25 mouse cellular contexts compared by ENCODE assay signal in genomic region chr14:22630361-22630867, GRCm38 (mm10).
DNase-seq lines count a peak whose midpoint lies in the region; ATAC-seq and TF ChIP-seq lines count a peak whose summit lies in the region.
"Had no signal": no experiment of that assay in that cellular context is flagged by ENCODE, and none has a peak within 500 bp of the region (broad histone marks: within the 10 kb centered on the region; RNA-seq: fewer than 3 reads in every experiment).

No protein-coding gene starts in this region.

- H3ac ChIP-seq in myocyte (ENCODE audit: control insufficient read depth, insufficient read length), result no peak overlapping the region

- WGBS in liver, adult 2 months, result 93% methylated on average over 9 of the region's 9 CpGs
- 76% methylated on average over 9 of the region's 9 CpGs for WGBS in liver, embryonic 12.5 days (ENCODE audit: insufficient replicate concordance)
- 77% methylated on average over 9 of the region's 9 CpGs for WGBS in kidney, postnatal 0 days

- peaks cover 10% of the 10 kb centered on the region; the same call in 1 of the 2 replicates for H3K4me1 ChIP-seq in liver, adult 2 months (ENCODE audit: control insufficient read depth, insufficient read depth, low read length)
- no peaks in the 10 kb centered on the region for H3K4me1 ChIP-seq in liver, embryonic 12.5 days
- 0 out of 2 replicates have a peak, but pooled peaks cover 4% of the 10 kb centered on the region for H3K4me1 ChIP-seq in kidney, postnatal 0 days (replicated peaks; ENCODE audit: insufficient read depth, low read length)
- H3K4me1 ChIP-seq: forebrain, embryonic 10.5 days; hindbrain, embryonic 10.5 days; hindbrain, embryonic 15.5 days; lung, embryonic 15.5 days; midbrain, embryonic 10.5 days; stomach, embryonic 15.5 days had no signal

- H3K27ac ChIP-seq in liver, adult 2 months (replicated peaks; ENCODE audit: insufficient read depth, low read depth, low read length), result no peak overlapping the region
- H3K27ac ChIP-seq in liver, embryonic 12.5 days, result no peak overlapping the region
- H3K27ac ChIP-seq in kidney, postnatal 0 days, result no peak overlapping the region
- H3K27ac ChIP-seq: forebrain, embryonic 10.5 days; hindbrain, embryonic 10.5 days; hindbrain, embryonic 15.5 days; lung, embryonic 15.5 days; midbrain, embryonic 10.5 days; stomach, embryonic 15.5 days had no signal

- no peak overlapping the region for H3K4me3 ChIP-seq in liver, adult 2 months (ENCODE audit: insufficient read depth, low read depth, low read length)
- no peak overlapping the region for H3K4me3 ChIP-seq in liver, embryonic 12.5 days
- no peak overlapping the region for H3K4me3 ChIP-seq in kidney, postnatal 0 days (replicated peaks; ENCODE audit: low read depth, low read length)
- H3K4me3 ChIP-seq in myocyte, result no peak overlapping the region
- H3K4me3 ChIP-seq: forebrain, embryonic 10.5 days; hindbrain, embryonic 10.5 days; hindbrain, embryonic 15.5 days; lung, embryonic 15.5 days; midbrain, embryonic 10.5 days; stomach, embryonic 15.5 days had no signal

- H3K9ac ChIP-seq in liver, adult 2 months (ENCODE audit: low read depth, low read length), result no peak overlapping the region
- H3K9ac ChIP-seq in liver, embryonic 12.5 days, result no peak overlapping the region
- no peak overlapping the region for H3K9ac ChIP-seq in kidney, postnatal 0 days (ENCODE audit: low read depth, low read length)
- H3K9ac ChIP-seq: hindbrain, embryonic 15.5 days; lung, embryonic 15.5 days; stomach, embryonic 15.5 days had no signal

- TF ChIP-seq POLR2A in liver, adult 2 months (IDR thresholded peaks at IDR 0.05; ENCODE audit: extremely low read depth, insufficient read depth, low read length), result no peak
- no peak for TF ChIP-seq POLR2A in myocyte (IDR thresholded peaks at IDR 0.05; ENCODE audit: insufficient read length, low read depth)

- TF ChIP-seq CTCF in liver, adult 2 months (IDR thresholded peaks at IDR 0.05; ENCODE audit: low read depth, low read length), result no peak
- no peak for TF ChIP-seq CTCF in kidney, postnatal 0 days (IDR thresholded peaks at IDR 0.05; ENCODE audit: low read depth)

- H3K36me3 ChIP-seq in liver, adult 2 months (ENCODE audit: control insufficient read depth, insufficient read depth, low read length), result no peaks in the 10 kb centered on the region
- no peaks in the 10 kb centered on the region for H3K36me3 ChIP-seq in liver, embryonic 12.5 days
- no peaks in the 10 kb centered on the region for H3K36me3 ChIP-seq in kidney, postnatal 0 days (ENCODE audit: insufficient read depth, low read length)
- no peaks in the 10 kb centered on the region for H3K36me3 ChIP-seq in myocyte (ENCODE audit: control insufficient read depth, insufficient read depth)
- H3K36me3 ChIP-seq: forebrain, embryonic 10.5 days; G1E; hindbrain, embryonic 10.5 days; hindbrain, embryonic 15.5 days; lung, embryonic 15.5 days; midbrain, embryonic 10.5 days; stomach, embryonic 15.5 days had no signal

- no peak for ATAC-seq in liver, embryonic 12.5 days
- ATAC-seq in kidney, postnatal 0 days (replicated peaks; ENCODE audit: low FRiP score, low read depth), result 0 out of 2 replicates have a peak, but pooled peaks have one; percentile 19
- ATAC-seq in cerebellum, adult (ENCODE audit: insufficient number of reproducible peaks, low FRiP score, low TSS enrichment), result no peak
- ATAC-seq: forebrain, embryonic 16.5 days; inflammation-experienced regulatory T-cells, adult 6 months had no signal

- H3K4me2 ChIP-seq in liver, embryonic 12.5 days, result no peak overlapping the region
- H3K4me2 ChIP-seq in kidney, postnatal 0 days (ENCODE audit: low read length), result no peak overlapping the region
- peak overlapping the region; percentile 40 for H3K4me2 ChIP-seq in myocyte (ENCODE audit: low read depth)
- H3K4me2 ChIP-seq: hindbrain, embryonic 15.5 days; lung, embryonic 15.5 days; stomach, embryonic 15.5 days had no signal

- no peaks in the 10 kb centered on the region for H3K79me2 ChIP-seq in liver, adult 2 months (ENCODE audit: control insufficient read depth, insufficient read depth, low read length)
- no peaks in the 10 kb centered on the region for H3K79me2 ChIP-seq in myocyte (ENCODE audit: control insufficient read depth, insufficient read depth)

- no peaks in the 10 kb centered on the region for H3K9me3 ChIP-seq in liver, embryonic 12.5 days (replicated peaks)
- H3K9me3 ChIP-seq in kidney, postnatal 0 days (replicated peaks; ENCODE audit: low read length), result no peaks in the 10 kb centered on the region
- H3K9me3 ChIP-seq: forebrain, embryonic 10.5 days; hindbrain, embryonic 10.5 days; hindbrain, embryonic 15.5 days; lung, embryonic 15.5 days; midbrain, embryonic 10.5 days; stomach, embryonic 15.5 days had no signal

- peak; percentile 55 for DNase-seq in heart, adult 11 months
- no peak for DNase-seq in heart, adult 18-20 months
- peak; percentile 66 for DNase-seq in liver, adult 2 months (ENCODE audit: extremely low read depth, low read depth, low spot score)
- peak; percentile 19 for DNase-seq in kidney, postnatal 0 days (ENCODE audit: low spot score)
- DNase-seq in adipocyte (ENCODE audit: low spot score), result no peak
- DNase-seq: adrenal gland, postnatal 14 days; cerebellum, adult 18-20 months; cerebellum, postnatal 10 days; heart, postnatal 14 days; layer of hippocampus, adult 9-11 months; liver; retina, postnatal 1 day; right cerebral cortex, postnatal 14 days had no signal

- no peaks in the 10 kb centered on the region for H3K27me3 ChIP-seq in liver, adult 2 months (ENCODE audit: control insufficient read depth, insufficient read depth, low read length)
- H3K27me3 ChIP-seq in liver, embryonic 12.5 days (replicated peaks), result no peaks in the 10 kb centered on the region
- H3K27me3 ChIP-seq in kidney, postnatal 0 days (ENCODE audit: insufficient read depth, low read length), result no peaks in the 10 kb centered on the region
- H3K27me3 ChIP-seq in myocyte (ENCODE audit: control insufficient read depth, insufficient read depth, insufficient read length), result no peaks in the 10 kb centered on the region
- H3K27me3 ChIP-seq: hindbrain, embryonic 15.5 days; lung, embryonic 15.5 days; stomach, embryonic 15.5 days had no signal

TF ChIP-seq in myocyte, 11 proteins besides CTCF, POLR2A, EP300 and RAD21:
- no peak for TF ChIP-seq POLR2AphosphoS2 (IDR thresholded peaks at IDR 0.05; ENCODE audit: insufficient read length, low read depth)
- TF ChIP-seq MYOG (IDR thresholded peaks at IDR 0.05; ENCODE audit: control insufficient read depth in 1 of 3, insufficient read depth in 1 of 3, insufficient read length in 2 of 3, low read depth in 2 of 3), result no peak
- TF ChIP-seq CEBPB (IDR thresholded peaks at IDR 0.05; ENCODE audit: insufficient read depth, poor library complexity, severe bottlenecking), result no peak
- TF ChIP-seq REST (IDR thresholded peaks at IDR 0.05; ENCODE audit: insufficient read depth, insufficient read length), result no peak
- TF ChIP-seq TCF3 (IDR thresholded peaks at IDR 0.05; ENCODE audit: insufficient read length, low read depth), result no peak
- no peak for TF ChIP-seq MAX (IDR thresholded peaks at IDR 0.05; ENCODE audit: low read depth)
- TF ChIP-seq TCF12 (IDR thresholded peaks at IDR 0.05; ENCODE audit: insufficient read depth, poor library complexity, severe bottlenecking), result no peak
- TF ChIP-seq USF1 (IDR thresholded peaks at IDR 0.05; ENCODE audit: low read depth), result no peak
- no peak for TF ChIP-seq E2F4 (IDR thresholded peaks at IDR 0.05; ENCODE audit: insufficient read depth)
- no peak for TF ChIP-seq SRF (IDR thresholded peaks at IDR 0.05; ENCODE audit: control insufficient read depth, insufficient read length, low read depth)
- TF ChIP-seq MYOD1 (IDR thresholded peaks at IDR 0.05; ENCODE audit: control insufficient read depth in 1 of 3, insufficient read length in 2 of 3, low read depth in 2 of 3), result no peak

Comparison
In these comparisons a context has a peak if more than half of its experiments do, and no peak if none do; other contexts are left out.
1. DNase-seq: peak in heart, adult 11 months (single experiment), liver, adult 2 months (single experiment) and kidney, postnatal 0 days (single experiment); none in heart, adult 18-20 months (0 of 2) and adipocyte (single experiment).